Mouse (Mus musculus) midbrain, postnatal 0 days (tissue): ENCODE data around the gene Prr3. TPM values are rescaled to one million over a fixed set of nuclear protein-coding genes. Genes with fewer than 3 reads are reported as not detected.
"Not testable (repeated sequence)": the region's sequence is repeated elsewhere in the genome, so short reads cannot be mapped to it uniquely, and the experiment has no call there.

ENCODE experiments used
- ATAC-seq: fragments of 200-750 bp; cut with Nextera tagmentation; 2 replicates; pipeline ENCODE4 v1.8.0; 2017; ENCODE audit warnings: moderate number of reproducible peaks, mild to moderate bottlenecking, moderate TSS enrichment, moderate library complexity; ENCODE audit not compliant: low FRiP score
- DNase-seq: peaks from one replicate; pipeline ENCODE4 v3.0.0-alpha.2; 2015; ENCODE audit warnings: low spot score
- H3K27ac ChIP-seq: fragments of 300-500 bp; sonication (generic); 2 replicates; pipeline ENCODE4 v1.5.1; 2014; ENCODE audit warnings: low read depth, mild to moderate bottlenecking, low read length, mixed read lengths
- H3K27me3 ChIP-seq: fragments of 300-500 bp; sonication (generic); 2 replicates; pipeline ENCODE4 v1.6.1; 2014; ENCODE audit warnings: low read length, control low read depth, mixed read lengths; ENCODE audit not compliant: insufficient read depth
- H3K36me3 ChIP-seq: fragments of 300-500 bp; sonication (generic); 2 replicates; pipeline ENCODE4 v1.6.1; 2014; ENCODE audit warnings: low read length, control low read depth, mixed read lengths; ENCODE audit not compliant: insufficient read depth
- H3K4me1 ChIP-seq: fragments of 300-500 bp; sonication (generic); 2 replicates; pipeline ENCODE4 v1.6.1; 2014; ENCODE audit warnings: mild to moderate bottlenecking, control low read depth, antibody characterized with exemption, low read length, mixed read lengths; ENCODE audit not compliant: insufficient read depth
- H3K4me2 ChIP-seq: fragments of 300-500 bp; sonication (generic); 2 replicates; pipeline ENCODE4 v1.6.1; 2014; ENCODE audit warnings: low read depth, mild to moderate bottlenecking, low read length, mixed read lengths; ENCODE audit not compliant: poor library complexity, severe bottlenecking
- H3K4me3 ChIP-seq: fragments of 300-500 bp; sonication (generic); 2 replicates; pipeline ENCODE4 v1.5.1; 2014; ENCODE audit warnings: low read depth, mild to moderate bottlenecking, low read length, moderate library complexity
- H3K9ac ChIP-seq: fragments of 300-500 bp; sonication (generic); replicated peaks from 2 replicates; pipeline ENCODE4 v1.6.1; 2014; ENCODE audit warnings: mild to moderate bottlenecking, low read length, moderate library complexity, mixed read lengths; ENCODE audit not compliant: poor library complexity, severe bottlenecking
- H3K9me3 ChIP-seq: fragments of 300-500 bp; sonication (generic); 2 replicates; pipeline ENCODE4 v1.6.1; 2016; ENCODE audit warnings: low read length, control low read depth
- CTCF ChIP-seq: IDR thresholded peaks from 2 replicates; pipeline ENCODE4 v1.5.1; 2016; ENCODE audit warnings: antibody characterized with exemption, mild to moderate bottlenecking
- WGBS: fragments of 180-500 bp; shearing (Covaris S2); extraction: QIAGEN DNeasy Blood & Tissue Kit; methylation state at CpG from one replicate; pipeline ENCODE4 v1.1.7; 2014; 5-methylcytosine and 5-hydroxymethylcytosine counted together
- polyA plus RNA-seq: library from polyadenylated mRNA; unstranded; fragments of >200 nt; fragmentation: Nextera tagmentation; extraction: Ambion mirVana; gene quantifications from 2 replicates; pipeline ENCODE4 v1.2.1, GENCODE M21; 2015
- total RNA-seq: library from RNA; depleted of rRNA; stranded (reverse); fragments of >200 nt; gene quantifications from 2 replicates; pipeline ENCODE4 v1.2.3, GENCODE M21; 2014

Prr3 gene
- total and polyA plus RNA-seq, 2 experiments from 2014 or later, result 57.8 to 100 TPM

DNA sequence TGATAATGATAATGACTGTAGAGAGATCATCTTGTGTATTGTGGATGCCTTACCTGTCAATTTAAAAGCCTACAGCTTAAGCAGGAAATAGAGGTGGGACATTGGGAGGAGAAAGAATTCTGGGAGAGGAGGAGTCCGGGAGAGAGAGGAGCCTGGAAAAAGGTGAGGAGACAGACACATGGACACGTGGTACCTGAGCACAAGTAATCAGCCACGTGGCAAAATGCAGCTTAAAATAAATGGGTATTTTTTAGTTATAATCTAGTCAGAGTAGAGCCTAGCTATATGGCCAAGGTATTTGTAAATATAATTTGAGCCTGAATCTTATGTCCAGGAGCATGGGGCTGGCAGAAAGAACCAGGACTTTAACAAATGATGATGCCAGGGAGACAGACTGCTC is 39.5 kb upstream of the Prr3 start:
- Histone ChIP-seq H3K4me3 (no peak overlapping the region), H3K9me3 (no peaks in the 10 kb centered on the region), H3K4me2 (no peak overlapping the region), H3K27me3 (no peaks in the 10 kb centered on the region), H3K36me3 (peaks cover 11% of the 10 kb centered on the region), H3K4me1 (no peaks in the 10 kb centered on the region), H3K27ac (no peak overlapping the region), H3K9ac (no peak overlapping the region)
- DNase-seq (no peak), ATAC-seq (no peak)
- WGBS, result 66% methylated on average over 3 of the region's 3 CpGs
- no peak for TF ChIP-seq CTCF

- no peak overlapping the region for H3K9ac ChIP-seq
- no peak overlapping the region for H3K4me3 ChIP-seq
- H3K4me2 ChIP-seq, result no peak overlapping the region
- H3K27ac ChIP-seq, result no peak overlapping the region
- DNase-seq (no peak), ATAC-seq (no peak)
- H3K4me1 ChIP-seq, result no peaks in the 10 kb centered on the region
- H3K27me3 ChIP-seq, result no peaks in the 10 kb centered on the region
- TF ChIP-seq CTCF, result no peak
- WGBS, result 68% methylated on average over 2 of the region's 2 CpGs
- H3K36me3 ChIP-seq, result peaks cover 14% of the 10 kb centered on the region
- no peaks in the 10 kb centered on the region for H3K9me3 ChIP-seq
Measured at GRCm38 (mm10) chr17:36018979-36019378, 38.9 kb upstream of the Prr3 start.

GRCm38 (mm10) chr17:36017046-36017445 is 37.0 kb upstream of the Prr3 start:
- 92% methylated on average over 5 of the region's 5 CpGs for WGBS
- TF ChIP-seq CTCF, result no peak
- peaks cover 14% of the 10 kb centered on the region for H3K36me3 ChIP-seq

GRCm38 (mm10) chr17:36014977-36015376 is 34.9 kb upstream of the Prr3 start:
- 95% methylated on average over 5 of the region's 5 CpGs for WGBS
- no peaks in the 10 kb centered on the region for H3K4me1 ChIP-seq
- TF ChIP-seq CTCF, result no peak
- DNase-seq (no peak), ATAC-seq (no peak)
- H3K27me3 ChIP-seq, result no peaks in the 10 kb centered on the region
- H3K4me2 ChIP-seq, result no peak overlapping the region
- H3K27ac ChIP-seq, result no peak overlapping the region
- H3K36me3 ChIP-seq, result peaks cover 14% of the 10 kb centered on the region
- H3K4me3 ChIP-seq, result no peak overlapping the region
- no peaks in the 10 kb centered on the region for H3K9me3 ChIP-seq
- no peak overlapping the region for H3K9ac ChIP-seq

More at GRCm38 (mm10) chr17:36017046-36017445, 37.0 kb upstream of the Prr3 start:
- Histone ChIP-seq H3K4me2 (no peak overlapping the region), H3K4me3 (no peak overlapping the region), H3K27ac (no peak overlapping the region), H3K4me1 (no peaks in the 10 kb centered on the region), H3K9ac (no peak overlapping the region), H3K9me3 (no peaks in the 10 kb centered on the region), H3K27me3 (no peaks in the 10 kb centered on the region)
- DNase-seq, result no peak
- no peak for ATAC-seq

- DNase-seq, H3K27me3 ChIP-seq, H3K27ac ChIP-seq, H3K9ac ChIP-seq, H3K36me3 ChIP-seq, H3K4me3 ChIP-seq, ATAC-seq, H3K4me2 ChIP-seq, H3K9me3 ChIP-seq, H3K4me1 ChIP-seq: not testable (repeated sequence)
- WGBS, result 91% methylated on average over 7 of the region's 7 CpGs
Measured at GRCm38 (mm10) chr17:36004409-36004808, 24.4 kb upstream of the Prr3 start.

DNA sequence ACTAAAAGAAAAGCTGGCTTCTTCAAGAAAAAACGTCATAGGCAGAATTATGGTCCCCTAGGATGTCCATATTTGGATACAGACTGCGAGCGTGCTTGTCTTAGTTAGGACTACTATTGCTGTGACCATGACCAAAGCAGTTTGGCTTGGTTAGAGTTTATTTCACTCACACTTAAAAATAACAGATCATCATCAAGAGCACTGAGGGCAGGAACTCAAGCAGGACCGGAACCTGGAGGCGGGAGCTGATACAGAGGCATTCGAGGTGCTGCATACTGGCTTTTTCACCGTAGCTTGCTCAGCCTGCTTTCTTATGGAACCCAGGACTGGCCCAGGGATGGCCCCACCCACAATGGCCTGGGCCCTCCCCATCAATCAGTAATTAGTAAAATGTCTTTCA is 23.3 kb upstream of the Prr3 start:
- WGBS, result 94% methylated on average over 7 of the region's 7 CpGs
- DNase-seq, result no peak
- TF ChIP-seq CTCF, result no peak
- Histone ChIP-seq H3K4me2 (no peak overlapping the region), H3K27me3 (no peaks in the 10 kb centered on the region), H3K4me3 (no peak overlapping the region), H3K9me3 (no peaks in the 10 kb centered on the region), H3K9ac (no peak overlapping the region), H3K36me3 (no peaks in the 10 kb centered on the region), H3K4me1 (no peaks in the 10 kb centered on the region), H3K27ac (no peak overlapping the region)
- no peak for ATAC-seq

DNA sequence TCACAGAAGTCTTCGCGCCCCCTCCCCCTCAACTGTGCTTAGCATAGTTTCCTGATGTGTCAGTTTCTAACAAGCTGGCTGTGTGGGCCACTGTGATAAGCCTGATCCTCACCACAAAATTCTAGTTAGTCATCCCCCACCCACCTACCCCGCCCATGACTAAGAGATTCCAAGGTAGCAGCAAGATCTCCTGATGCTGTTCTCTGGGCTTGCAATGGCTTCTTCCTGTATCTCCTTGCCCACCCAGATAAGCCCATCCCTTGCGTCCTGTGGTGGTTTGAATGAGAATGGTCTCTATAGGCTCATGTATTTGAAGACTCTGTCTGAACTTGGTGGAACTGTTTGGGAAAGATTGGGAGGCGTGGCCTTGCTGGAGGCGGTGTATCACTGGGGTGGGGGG is 21.9 kb upstream of the Prr3 start:
- Histone ChIP-seq H3K9me3 (no peaks in the 10 kb centered on the region), H3K27me3 (no peaks in the 10 kb centered on the region), H3K9ac (no peak overlapping the region), H3K36me3 (no peaks in the 10 kb centered on the region), H3K4me3 (no peak overlapping the region), H3K4me1 (no peaks in the 10 kb centered on the region), H3K4me2 (no peak overlapping the region), H3K27ac (no peak overlapping the region)
- WGBS, result 97% methylated on average over 6 of the region's 6 CpGs
- TF ChIP-seq CTCF, result no peak
- ATAC-seq, result no peak
- DNase-seq, result no peak
